Mouse (Mus musculus): ENCODE data around the gene Npepl1.
A peak's percentile ranks its signal among the peaks of the same experiment; 100 is the strongest.

- peak; percentile 13; the same call in 1 of the 2 replicates for TF ChIP-seq CTCF (IDR thresholded peaks at IDR 0.05; ENCODE audit: insufficient read depth, low read depth, low read length)
- no peak for TF ChIP-seq POLR2A (IDR thresholded peaks at IDR 0.05; ENCODE audit: insufficient read depth, low read depth, low read length)
Observed at GRCm38 (mm10) chr2:174119259-174119658, 9.1 kb downstream of the Npepl1 start.

Measured in olfactory bulb, adult 2 months (tissue).